Mouse (Mus musculus) frontal cortex, postnatal 14 days (tissue): ENCODE measurements around the gene Cish.
A peak's percentile ranks its signal among the peaks of the same experiment; 100 is the strongest.

Experiments
- DNase-seq, 2 experiments: peaks; one replicate each; pipeline ENCODE4 v3.0.0; 2022; ENCODE audit warnings: low spot score in 2 of 2

Gene Cish

DNA sequence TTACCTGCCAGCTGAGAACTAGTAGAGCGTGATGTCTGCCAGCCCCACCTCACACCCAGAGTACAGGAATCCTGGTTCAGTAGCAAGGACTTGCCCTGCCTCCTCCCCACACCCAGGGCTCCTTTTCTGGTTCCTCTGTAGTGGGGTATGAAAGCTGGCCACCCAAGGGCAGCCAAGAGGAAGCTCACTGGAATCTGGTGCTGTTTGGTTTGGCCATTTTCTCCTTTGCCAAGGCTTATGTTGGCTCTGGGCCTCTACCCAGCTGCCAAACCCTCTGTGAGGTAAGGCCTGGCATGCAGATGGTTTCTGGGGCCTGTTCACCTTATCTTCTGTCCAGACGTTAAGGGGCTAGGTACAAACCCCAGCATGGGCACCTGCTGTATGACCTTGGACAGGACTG lies 20.0 kb downstream of the Cish start:
- DNase-seq: no peak

DNA sequence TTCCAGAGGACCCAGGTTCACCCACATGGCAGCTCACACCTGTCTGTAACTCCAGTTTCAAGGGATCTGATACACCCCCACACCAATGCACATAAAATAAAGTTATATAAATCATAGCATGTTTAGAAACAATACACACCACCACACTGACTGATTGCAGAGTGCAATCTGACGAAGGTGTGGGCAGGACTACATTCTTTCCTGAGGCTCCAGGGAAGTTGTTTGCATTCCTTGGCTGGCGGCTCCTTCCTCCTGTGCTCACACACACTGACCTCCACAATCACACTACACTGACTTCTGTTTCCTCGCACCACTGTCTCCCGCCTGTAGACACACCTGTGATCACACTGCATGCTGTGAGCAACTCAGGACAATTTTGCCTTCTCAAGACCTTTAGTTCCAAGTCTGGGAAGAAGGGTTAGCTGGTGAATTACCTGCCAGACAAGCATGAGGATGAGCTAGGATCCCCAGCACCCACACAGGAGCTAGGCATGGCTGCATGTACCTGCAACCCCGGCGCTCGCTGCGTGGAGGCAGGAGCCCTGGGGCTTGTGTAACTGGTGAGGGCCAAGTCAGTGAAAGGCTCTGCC lies 26.7 kb downstream of the Cish start:
- DNase-seq: no peak

DNA sequence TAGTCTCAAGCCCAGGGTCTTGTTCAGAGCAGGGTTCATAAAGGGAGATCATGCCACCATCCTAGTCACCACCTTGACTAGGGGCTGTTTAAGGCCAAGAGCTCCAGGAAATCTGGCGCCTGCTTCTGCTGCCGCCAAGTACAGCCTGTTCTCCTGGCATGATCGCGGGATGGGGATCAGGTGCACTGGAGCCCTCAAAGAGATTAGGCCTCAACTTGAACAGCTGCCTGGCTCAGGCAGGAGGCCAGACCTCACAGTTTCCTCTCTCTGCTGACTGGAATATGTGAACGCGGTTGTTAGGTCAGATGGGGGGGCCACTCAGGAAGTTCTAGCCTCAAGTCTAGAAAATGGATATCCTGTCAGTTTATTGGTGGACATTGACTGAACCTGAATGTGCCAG lies 27.7 kb downstream of the Cish start:
- no peak for DNase-seq

DNA sequence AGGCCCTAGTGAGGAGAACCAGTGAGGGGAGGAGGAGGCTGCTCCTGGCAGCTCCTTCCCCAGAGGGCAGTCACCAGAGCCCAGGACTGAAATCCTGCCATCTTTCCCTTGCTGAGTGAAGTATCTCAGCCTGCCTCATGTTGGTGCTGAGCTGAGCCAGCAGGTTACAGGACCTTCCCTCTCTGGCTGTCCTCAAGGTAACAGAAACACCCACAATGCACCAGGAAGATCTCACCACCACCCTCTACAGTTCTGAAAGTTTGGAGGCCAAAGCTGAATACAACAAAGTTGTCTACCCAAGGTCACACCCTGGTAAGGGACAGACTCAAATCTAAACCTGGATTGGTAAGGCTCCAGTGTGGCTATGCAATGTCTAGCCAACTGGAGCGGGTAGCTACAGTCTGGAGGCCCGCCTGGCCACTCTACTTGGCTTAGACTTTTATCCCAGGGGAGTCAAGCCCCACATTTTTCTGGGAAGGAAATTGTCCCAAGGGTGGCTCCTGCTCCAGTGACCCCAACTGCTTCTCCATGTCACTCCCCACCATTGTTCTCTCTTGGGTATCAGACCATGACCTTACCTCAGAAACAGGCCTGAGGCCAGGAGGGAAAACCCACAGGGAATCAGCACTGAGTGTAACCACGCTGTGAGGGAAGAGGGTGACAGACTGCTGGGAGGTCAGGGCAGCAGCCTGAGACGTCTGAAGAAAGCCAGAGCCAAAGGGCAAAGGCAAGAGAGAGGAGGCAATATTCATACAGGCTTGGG lies 29.2 kb downstream of the Cish start:
- no peak for DNase-seq

DNA sequence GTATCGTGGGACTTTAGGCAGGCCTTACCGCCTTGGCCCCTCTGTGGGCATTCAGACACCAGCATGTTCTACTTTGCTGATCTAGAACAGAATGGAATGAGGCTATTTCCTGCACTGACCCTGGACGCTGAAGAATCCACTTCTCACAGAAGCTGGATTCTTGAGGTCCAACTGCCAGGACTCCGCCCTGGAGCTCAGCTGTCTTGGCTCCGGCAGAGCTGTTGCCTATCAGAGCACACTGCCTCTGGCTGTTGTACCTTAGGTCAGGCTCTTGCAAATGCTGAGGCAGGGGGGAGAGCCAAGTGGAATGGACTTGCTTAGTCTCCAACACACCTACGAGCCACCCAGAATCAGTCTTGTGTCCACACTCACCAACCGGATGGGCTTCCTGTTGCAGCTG lies 30.1 kb downstream of the Cish start:
- DNase-seq: no peak

DNA sequence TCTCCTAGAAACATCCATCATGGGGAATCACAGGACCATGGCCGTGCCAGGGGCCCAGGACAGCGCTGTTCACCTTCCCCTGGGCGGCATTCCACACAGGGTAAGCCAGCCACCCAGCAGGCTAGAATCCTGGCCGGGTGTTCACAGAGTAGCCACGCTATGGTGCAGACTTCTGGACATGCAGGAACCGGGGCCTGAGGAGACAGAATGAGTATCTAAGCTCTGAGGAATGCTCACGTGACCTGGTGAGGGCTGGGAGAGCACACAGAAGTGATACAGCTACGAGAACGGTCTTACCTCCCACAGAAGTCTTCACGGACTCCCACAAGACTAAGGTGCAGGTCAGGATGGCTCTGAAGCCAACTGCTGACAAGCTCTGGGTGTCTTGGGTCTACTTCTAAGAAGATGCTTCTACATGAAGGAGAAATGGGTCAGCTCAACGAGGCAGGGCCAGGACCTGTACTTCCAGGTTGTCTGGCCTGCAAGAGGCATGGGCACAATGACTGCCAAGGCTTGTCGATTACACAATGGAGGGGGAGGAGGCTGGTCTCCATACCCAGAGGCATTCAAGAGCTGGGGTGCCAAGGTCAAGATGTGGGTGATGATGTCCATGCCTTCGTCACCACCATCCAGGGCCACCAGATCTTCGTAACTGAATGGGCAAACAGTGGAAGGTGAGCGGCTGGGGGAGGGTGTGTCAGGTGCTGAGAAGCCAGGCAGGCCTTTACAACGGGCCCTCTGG lies 32.2 kb downstream of the Cish start:
- DNase-seq: no peak

DNA sequence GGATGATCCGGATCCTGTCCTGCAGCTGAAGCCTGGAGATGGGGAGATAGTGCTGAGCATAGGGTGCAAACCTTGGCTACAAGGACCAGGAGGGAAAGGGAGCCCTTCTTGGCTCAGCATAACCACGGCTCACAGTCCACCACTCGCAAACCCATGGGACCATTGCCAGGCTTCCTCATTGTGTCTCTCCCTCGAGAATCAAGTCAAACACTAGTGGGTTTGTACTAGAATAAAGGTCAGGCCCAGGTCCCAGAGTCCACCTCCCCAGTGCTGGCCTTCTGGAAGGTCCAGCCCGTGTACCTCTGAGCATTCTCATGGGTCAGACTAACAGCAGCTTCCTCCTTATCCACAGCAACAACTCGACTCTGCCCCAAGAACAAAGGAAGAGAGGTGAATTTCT lies 35.0 kb downstream of the Cish start:
- no peak for DNase-seq

DNA sequence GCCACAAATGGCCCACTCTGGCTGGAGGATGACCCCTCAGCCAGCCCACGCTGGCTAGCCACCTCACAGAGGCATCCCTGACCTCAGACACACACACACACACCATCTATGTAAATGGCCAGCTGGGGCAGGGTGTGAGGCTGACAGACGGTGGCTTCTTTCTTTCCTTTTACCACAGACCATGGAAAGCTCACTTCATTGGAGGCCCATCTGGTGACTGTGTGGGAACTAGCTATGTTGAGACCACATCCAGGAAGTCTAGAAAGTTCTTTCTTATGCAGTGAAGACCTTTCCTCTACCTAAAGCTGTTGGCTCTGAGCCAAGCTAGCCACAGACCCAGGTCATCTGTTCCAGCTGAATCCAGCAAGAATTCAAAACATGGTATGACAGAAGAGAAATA lies 37.9 kb downstream of the Cish start:
- no peak for DNase-seq

DNA sequence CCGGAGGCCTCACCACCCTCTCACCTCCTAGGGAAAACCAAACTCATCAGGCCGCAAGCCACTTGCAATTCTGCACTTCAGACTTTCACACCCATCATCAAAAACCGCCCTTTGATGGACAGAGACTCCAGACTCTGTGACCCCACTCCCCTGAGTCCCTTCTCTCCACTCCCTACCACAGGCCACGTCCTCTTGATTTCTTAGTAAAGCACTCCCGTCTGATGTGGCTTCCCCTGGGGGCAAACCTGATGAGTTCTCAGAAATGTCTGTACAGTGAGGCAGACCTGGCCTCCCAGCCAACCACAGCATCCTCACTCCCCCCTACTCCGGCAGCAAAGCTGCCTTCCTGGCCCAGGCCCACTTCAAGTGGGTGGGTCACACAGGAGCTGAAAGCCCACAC lies 38.5 kb downstream of the Cish start:
- DNase-seq: no peak

DNA sequence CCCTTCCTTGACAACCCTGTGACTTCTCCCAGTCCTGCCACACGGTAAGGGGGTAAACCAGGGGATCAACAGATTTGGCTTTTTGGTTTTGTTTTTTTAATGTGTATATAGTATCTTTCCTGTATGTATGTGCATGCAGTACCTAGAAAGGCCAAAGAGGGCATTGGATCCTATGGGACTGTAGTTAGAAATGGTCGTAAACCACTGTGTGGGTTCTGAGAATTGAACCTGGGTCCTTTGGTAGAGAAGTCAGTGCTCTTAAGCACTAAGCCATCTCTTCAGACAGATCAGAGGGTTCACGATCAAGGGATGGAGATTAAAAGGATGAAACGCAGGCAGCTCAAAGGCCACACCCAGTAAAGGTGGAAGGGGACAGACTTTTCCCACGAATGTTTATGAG lies 39.2 kb downstream of the Cish start:
- DNase-seq: no peak

DNA sequence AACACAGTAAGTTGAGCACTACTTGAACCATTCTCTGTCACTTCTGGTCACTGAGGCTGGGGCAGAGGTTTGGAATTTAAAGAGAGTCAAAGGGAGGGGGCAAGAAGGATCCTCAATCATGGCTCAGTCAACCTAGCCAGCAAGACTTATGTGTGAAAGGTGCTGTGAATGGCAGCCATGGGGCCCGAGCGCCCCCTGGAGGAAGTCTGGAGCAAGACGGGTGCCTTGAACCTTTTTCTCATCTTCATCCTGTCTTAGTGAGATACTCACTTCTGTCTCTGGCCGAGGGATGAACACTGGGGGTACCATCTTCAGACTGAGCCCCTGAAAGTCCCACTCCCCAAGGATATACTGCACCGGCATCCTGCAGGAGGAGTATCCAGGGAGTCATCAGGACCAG lies 40.1 kb downstream of the Cish start:
- DNase-seq: peak; percentile 40 to 61

DNA sequence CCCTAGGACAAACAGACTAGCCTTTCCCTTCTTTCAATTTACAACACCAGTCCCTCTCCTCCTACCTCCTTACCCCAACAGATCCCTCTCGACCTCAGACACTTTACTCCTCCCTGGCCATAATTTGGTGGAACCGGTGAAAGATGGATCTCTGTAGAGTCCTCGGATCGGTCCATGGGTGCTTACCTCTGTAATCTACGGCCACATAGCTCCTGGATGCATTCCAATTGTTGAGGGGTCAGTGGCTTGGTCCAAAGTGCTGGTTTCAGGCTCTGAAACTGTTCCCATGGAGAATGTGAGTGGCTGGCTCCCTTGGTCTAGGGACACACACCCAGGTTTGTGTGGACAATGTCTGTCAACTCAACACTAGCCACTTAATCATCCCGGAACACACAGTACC lies 40.6 kb downstream of the Cish start:
- no peak for DNase-seq

DNA sequence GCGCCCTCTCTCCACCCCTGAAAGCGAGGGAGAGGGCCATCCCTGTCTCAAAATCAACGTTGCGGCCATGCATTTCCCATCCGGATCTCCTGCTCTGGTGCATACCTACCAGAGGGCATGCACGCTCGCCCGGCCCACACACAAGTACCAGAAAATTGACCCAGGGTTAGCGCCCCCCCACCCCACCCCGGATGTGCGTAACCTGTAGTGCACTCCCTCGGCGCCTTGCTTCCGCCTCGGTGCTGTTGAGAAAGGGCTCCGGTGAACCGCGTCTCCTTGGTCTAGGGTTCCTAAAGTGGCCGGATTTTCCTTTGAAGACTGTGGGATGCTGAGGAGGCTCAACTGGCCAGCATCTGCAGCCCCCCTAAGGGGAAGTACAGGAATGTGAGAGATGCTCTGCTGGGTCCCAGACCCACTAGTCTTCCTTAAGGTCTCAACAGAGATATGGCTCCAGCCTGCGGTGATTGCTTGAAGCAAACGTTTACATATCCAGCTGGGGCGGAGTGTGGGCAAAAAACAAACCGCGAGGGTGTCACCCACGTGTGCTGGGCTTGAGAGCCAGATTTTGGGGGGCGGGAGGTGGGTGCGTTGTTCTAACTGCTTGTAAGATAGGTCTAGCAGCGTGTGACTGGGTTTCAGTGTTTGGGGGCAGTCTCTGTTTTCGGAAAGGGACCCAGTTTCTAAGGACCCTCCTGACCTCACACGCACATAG lies 42.5 kb downstream of the Cish start, which contains the start of gene Hemk1:
TSS of gene Hemk1 (minus strand) at position 179 of the 712 bp plus-strand sequence.
- peak; percentile 68 to 75 for DNase-seq

DNA sequence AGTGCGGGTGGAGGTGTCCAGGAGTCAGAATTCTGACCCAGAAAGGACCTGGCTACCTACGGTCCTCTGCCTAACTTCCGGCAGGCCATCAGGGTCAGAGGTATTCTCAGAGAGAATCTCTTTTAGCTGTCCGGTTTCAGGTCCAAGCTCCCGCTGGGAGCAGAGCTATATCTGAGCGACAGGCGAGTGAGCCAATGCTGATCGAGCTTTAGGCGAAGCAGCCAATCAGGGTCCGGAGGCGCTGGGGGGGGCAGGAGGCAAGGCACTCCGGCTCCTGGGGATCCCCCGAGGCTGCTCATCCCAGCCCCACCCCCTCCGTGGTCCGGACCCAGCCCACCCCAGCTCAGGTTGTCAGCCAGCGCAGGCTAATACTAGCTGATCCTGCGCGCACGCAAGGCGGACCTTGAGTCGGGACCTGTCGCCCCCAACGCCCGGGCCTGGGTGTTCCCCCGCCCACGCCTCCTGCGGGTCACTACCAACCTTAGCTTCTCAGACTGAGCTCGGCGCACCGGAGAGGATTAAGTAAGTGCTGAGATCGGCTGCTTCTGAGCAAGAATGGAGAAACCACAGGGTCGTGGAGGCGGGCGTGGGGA lies 44.5 kb downstream of the Cish start, which contains the start of gene 6430571L13Rik:
TSS of gene 6430571L13Rik (plus strand) at position 336 of the 593 bp plus-strand sequence.
- DNase-seq: peak; percentile 82 to 89

DNA sequence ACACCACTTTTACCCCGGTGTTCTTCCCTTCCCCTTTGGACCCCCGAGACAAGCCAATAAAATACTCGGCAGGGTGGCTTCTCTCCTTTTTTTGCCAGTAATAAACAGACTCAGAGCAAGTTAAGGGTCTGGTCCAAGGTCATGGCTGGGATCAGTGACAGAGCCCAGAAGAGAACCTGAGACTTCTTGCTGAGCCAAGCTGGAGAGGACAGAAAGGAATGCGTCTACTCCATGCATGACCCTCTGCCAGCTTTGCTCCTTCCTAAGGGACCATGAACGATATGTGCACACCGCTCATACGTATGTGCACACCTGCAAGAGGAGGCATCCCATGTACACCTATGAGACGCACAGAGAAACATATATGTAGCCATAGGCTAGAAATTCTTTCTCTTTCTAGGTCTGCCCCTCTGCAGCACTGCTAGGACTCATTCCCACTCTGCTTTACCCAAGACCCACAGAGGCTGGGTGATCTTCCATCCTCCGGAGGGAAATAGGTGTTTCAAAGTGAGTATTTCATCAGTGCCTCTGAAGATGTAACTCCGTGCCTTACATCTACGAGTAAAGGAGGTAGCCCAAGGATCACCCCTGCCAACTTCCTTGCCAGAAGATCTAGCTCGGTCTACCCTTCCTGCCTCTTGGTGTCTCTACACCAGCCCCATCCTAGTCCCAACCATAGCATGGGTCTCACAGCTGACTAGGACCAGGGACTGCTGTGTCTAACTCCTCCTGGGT lies 45.3 kb downstream of the Cish start:
- DNase-seq: no peak

DNA sequence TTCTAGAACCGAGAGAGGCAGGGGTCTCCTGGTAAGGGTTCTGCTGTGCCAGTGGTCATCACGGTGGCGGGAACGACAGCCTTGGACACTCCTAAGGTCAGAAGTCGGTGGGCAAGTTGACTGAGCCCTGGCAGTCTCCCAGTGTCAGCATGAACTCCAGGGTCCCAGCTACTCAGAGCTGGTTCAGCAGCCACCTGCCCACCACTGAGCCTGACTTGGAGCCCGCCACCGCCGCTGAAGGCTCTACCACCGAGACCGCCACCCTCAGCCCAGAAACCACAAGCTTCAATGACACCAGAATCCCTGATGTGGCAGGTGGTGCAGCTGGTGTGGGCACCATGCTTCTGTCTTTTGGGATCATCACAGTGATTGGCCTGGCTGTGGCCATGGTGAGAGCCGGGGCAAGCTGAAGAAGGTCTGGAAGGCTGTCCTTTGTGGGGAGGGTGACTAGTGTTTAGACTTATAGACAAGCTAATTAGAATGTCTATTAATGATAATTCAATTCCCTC lies 46.4 kb downstream of the Cish start:
- no peak for DNase-seq

DNA sequence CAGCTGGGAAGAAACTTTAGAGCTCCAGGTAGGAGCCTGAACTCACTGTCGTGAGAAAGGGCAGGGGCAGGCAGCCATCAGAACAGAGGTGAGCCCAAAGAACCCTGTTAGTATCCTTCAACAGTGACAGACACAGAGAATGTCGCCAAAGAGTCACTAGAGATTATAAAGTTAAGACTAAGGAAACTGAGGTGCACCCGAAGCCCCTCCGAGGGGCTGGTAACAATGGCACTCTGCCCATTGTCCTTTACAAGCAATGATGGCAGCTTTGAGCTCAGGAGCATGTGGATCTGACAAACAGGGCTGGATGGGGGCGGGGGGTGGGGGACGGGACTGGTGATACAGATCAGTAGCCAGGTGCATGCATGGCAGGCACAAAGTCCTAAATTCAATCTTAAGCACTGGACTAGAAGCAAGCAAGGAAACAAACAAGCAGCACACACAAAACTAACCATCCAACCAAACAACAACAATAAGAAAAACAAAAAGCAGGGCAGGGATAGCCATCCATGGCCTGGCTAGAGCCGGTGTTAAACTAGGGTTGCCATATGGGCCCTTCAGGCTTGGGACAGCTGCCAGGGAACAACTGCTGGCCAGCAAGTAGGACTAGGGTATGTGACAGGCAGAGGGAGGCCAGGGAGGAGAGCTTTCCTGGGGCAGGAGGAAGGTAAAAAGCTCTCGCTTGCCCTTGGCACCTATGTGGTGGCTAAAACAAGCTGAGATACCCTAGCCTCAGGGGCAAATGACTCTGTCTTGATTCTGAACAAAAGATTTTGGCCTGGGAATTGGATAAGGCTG lies 47.5 kb downstream of the Cish start:
- no peak for DNase-seq

DNA sequence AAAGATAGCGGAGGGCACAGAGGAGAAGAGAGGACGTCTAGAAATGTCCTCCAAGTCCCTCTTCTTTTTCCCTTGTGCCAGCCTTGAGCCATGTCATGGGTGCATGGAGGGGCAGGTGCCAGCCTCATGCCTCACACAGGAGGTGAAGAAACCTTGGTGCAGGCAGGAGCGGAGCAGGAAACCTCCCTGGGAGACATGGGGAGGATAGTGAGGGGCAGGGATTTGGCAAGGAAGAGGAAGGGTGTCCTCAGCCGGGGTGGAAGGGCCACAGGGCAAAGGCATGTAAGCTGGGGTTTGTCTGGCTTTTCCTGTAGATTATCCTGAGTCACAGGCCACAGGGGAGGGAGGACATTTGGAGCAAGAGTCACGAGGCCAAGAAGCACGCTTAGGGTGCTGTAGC lies 48.2 kb downstream of the Cish start:
- DNase-seq: no peak

DNA sequence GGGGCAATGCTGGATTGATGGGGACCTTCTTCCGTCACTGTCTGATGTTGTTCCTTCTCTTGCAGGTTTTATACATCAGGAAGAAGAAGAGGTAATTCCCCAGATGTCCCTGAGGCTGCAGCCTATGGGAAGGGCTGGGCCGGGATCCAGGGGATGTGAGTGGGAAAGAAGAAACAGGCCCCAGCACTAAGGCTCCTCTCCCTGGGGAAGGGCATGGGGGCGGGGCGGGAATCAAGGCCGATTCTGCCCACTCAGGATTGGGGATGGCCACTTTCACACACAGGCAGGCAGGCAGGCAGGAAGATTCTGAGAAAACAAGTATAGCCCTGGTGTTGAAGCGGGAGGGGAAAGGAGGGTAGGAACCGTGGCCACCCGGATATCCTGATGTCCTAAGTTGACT lies 50.3 kb downstream of the Cish start:
- DNase-seq: no peak

DNA sequence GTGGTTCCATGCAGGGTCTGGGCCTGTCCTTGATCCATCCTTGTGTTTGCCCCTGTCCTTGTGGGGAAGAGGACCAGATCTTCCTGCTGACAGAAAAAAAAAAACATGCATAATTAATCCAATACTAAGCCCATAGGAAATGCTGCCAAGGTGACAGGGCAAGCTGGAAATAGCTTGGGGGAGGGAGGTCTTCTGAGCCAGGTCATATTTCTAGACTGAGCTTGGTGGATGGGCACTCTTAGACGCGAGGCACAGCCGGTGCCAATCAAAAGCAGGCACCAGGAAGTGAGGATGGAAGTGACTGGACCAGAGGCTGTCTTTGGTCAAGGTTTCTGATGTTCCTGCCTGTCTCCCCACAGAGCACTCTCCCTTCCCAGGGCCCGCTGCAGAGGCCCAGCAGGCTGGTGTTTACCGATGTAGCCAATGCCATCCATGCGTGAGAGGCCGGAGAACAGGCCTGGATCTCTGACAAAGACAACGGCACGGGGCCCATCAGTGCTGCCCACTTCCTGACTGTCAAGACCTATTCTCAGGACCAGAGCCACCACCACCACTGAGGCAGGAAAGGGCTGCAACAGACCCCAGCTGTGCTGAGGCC lies 51.9 kb downstream of the Cish start:
- DNase-seq: no peak
